Mouse (Mus musculus): ENCODE data around the gene Tnfrsf9. TPM values are rescaled to one million over a fixed set of nuclear protein-coding genes. Genes with fewer than 3 reads are reported as not detected.

Gene Tnfrsf9
- total RNA-seq (2023) = not detected in 2 replicates

GRCm38 (mm10) chr4:150914290-150914733 lies at the start of gene Tnfrsf9, which contains the start of gene Park7:
Tnfrsf9 (plus strand) TSS chr4:150914562.
Park7 (minus strand) TSS chr4:150914437.

Other genes starting within 250 kb of the Tnfrsf9 start
- gene Errfi1, start 60.6 kb upstream of the Tnfrsf9 start, total RNA-seq (2023) = 7.7 and 7.8 TPM in 2 replicates
- 51.6 and 59.9 TPM in 2 replicates for gene Park7, start 125 bp upstream of the Tnfrsf9 start, total RNA-seq (2023)
- gene Uts2, start 82.5 kb downstream of the Tnfrsf9 start, total RNA-seq (2023) = not detected in 2 replicates
- 1.4 and 2.5 TPM in 2 replicates for gene Per3, start 130.1 kb downstream of the Tnfrsf9 start, total RNA-seq (2023)
- gene Vamp3, start 143.4 kb downstream of the Tnfrsf9 start, total RNA-seq (2023) = 159 and 164 TPM in 2 replicates
- not detected in 2 replicates for gene Gm13090, start 175.0 kb downstream of the Tnfrsf9 start, total RNA-seq (2023)